Mouse (Mus musculus) thymus, postnatal 0 days (tissue): ENCODE data around the gene Prpf4b. TPM values are rescaled to one million over a fixed set of nuclear protein-coding genes. Genes with fewer than 3 reads are reported as not detected.
"Not testable (repeated sequence)": the region's sequence is repeated elsewhere in the genome, so short reads cannot be mapped to it uniquely, and the experiment has no call there.

Experiments used
- DNase-seq: peaks from one replicate; pipeline ENCODE4 v3.0.0-alpha.2; 2015; ENCODE audit warnings: low spot score
- polyA plus RNA-seq: library from polyadenylated mRNA; unstranded; fragments of >200 nt; fragmentation: Nextera tagmentation; extraction: Ambion mirVana; gene quantifications from 2 replicates; pipeline ENCODE4 v1.2.1, GENCODE M21; 2015

Gene Prpf4b
- polyA plus RNA-seq, 1 experiment from 2014 or later: 108 TPM

GRCm38 (mm10) chr13:34934931-34935644 lies 60.0 kb downstream of the Prpf4b start:
- DNase-seq: no peak

DNA sequence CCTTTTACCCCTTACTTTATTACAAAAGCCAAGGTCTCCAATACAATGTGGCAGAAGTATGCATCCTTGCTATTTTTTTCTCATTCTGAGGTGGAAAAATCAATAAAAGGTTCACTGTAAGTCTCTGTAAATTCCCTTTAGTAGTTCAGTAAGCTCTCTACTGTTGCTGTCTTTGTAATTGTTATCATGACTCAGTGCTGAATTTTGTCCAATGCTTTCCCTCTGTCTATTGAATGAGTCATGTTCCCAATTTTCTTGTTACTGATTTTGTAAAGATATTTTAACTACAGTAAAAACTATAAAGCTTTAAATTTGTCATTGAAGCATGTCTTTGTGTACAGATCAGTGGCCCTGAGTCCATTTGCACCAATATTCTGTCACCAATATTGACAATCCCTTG lies 67.3 kb downstream of the Prpf4b start:
- DNase-seq: no peak

- not testable (repeated sequence) for DNase-seq
Measured at GRCm38 (mm10) chr13:34951437-34951836, 76.3 kb downstream of the Prpf4b start.

Other genes starting within 250 kb of the Prpf4b start
- 4.6 and 6.6 TPM in 2 replicates for gene Pxdc1, start 221.8 kb upstream of the Prpf4b start, polyA plus RNA-seq
- not detected in 2 replicates for gene Fam50b, start 140.5 kb upstream of the Prpf4b start, polyA plus RNA-seq
- 0.24 and 0.36 TPM in 2 replicates for gene Fam217a, start 49.0 kb downstream of the Prpf4b start, polyA plus RNA-seq
- not detected in 2 replicates for gene 4933417A18Rik, start 49.1 kb downstream of the Prpf4b start, polyA plus RNA-seq
- gene Eci3, start 88.5 kb downstream of the Prpf4b start, polyA plus RNA-seq: 0.24 and 0.53 TPM in 2 replicates
- 146 and 165 TPM in 2 replicates for gene Eci2, start 151.8 kb downstream of the Prpf4b start, polyA plus RNA-seq